ENCODE assay signal across 16 mouse cellular contexts in the genomic region with DNA sequence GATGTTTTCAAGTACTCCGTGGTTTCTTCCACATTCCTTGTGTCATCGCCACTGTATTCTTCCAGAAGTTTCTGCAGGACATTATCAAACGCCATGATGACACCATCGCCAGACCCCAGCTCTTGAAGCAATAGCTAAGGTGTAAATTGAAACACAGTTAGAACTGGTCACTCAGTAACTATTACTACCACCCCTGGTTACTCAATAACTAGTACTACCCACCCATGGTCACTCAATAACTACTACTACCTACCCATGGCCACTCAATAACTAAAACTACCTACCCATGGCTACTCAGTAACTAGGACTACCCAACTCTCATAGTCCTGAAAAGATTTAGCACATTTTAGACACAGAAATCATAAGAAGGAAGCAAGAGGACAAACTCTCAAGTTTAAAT.
"Had no signal": no experiment of that assay in that cellular context is flagged by ENCODE, and none has a peak within 500 bp of the region (broad histone marks: within the 10 kb centered on the region; RNA-seq: fewer than 3 reads in every experiment).

No protein-coding gene starts in this region.

- DNase-seq: layer of hippocampus, adult 9-11 months; liver, embryonic 13.5 days; lung, adult 2 months; lung, postnatal 14 days; lung, postnatal 4 days; midbrain, embryonic 14.5 days; right cerebral cortex, adult 18-20 months; right cerebral cortex, postnatal 14 days; right cerebral cortex, postnatal 4 days; thymus, postnatal 25 days had no signal

- H3K9me3 ChIP-seq: hindbrain, embryonic 15.5 days; liver, embryonic 13.5 days had no signal

- H3K9ac ChIP-seq: hindbrain, embryonic 15.5 days; liver, embryonic 13.5 days had no signal

- H3K27ac ChIP-seq: hindbrain, embryonic 15.5 days; layer of hippocampus, adult 2 months; left cerebral cortex, adult 2 months; liver, embryonic 13.5 days; stomach, postnatal 0 days had no signal

- H3K27me3 ChIP-seq: hindbrain, embryonic 15.5 days; liver, embryonic 13.5 days had no signal

- ATAC-seq: intestine, postnatal 0 days had no signal

- H3K4me1 ChIP-seq: hindbrain, embryonic 15.5 days; liver, embryonic 13.5 days had no signal

- H3K36me3 ChIP-seq: hindbrain, embryonic 15.5 days; liver, embryonic 13.5 days had no signal

- H3K4me3 ChIP-seq: hindbrain, embryonic 15.5 days; layer of hippocampus, adult 2 months; left cerebral cortex, adult 2 months; liver, embryonic 13.5 days had no signal

- H3K4me2 ChIP-seq: hindbrain, embryonic 15.5 days; liver, embryonic 13.5 days; midbrain, embryonic 11.5 days had no signal
